Mouse (Mus musculus) intestine, embryonic 15.5 days (tissue): Measurements from ENCODE around the gene Rdh16. TPM values are rescaled to one million over a fixed set of nuclear protein-coding genes. Genes with fewer than 3 reads are reported as not detected.
A peak's percentile ranks its signal among the peaks of the same experiment; 100 is the strongest.
"Not testable (repeated sequence)": the region's sequence is repeated elsewhere in the genome, so short reads cannot be mapped to it uniquely, and the experiment has no call there.

ENCODE experiments used
- ATAC-seq: fragments of 200-750 bp; cut with Nextera tagmentation; 2 replicates; pipeline ENCODE4 v1.8.0; 2017; ENCODE audit warnings: moderate TSS enrichment, moderate library complexity
- H3K27ac ChIP-seq: fragments of 300-500 bp; sonication (generic); 2 replicates; pipeline ENCODE4 v1.5.1; 2015; ENCODE audit warnings: mild to moderate bottlenecking, inconsistent platforms
- H3K27me3 ChIP-seq: fragments of 300-500 bp; sonication (generic); replicated peaks from 2 replicates; pipeline ENCODE4 v1.6.1; 2015; ENCODE audit warnings: inconsistent platforms
- H3K36me3 ChIP-seq: fragments of 300-500 bp; sonication (generic); 2 replicates; pipeline ENCODE4 v1.6.1; 2015; ENCODE audit warnings: inconsistent platforms
- H3K4me1 ChIP-seq: fragments of 300-500 bp; sonication (generic); replicated peaks from 2 replicates; pipeline ENCODE4 v1.6.1; 2015; ENCODE audit warnings: inconsistent platforms
- H3K4me2 ChIP-seq: fragments of 300-500 bp; sonication (generic); replicated peaks from 2 replicates; pipeline ENCODE4 v1.6.1; 2015; ENCODE audit warnings: mild to moderate bottlenecking, inconsistent platforms
- H3K4me3 ChIP-seq: fragments of 300-500 bp; sonication (generic); replicated peaks from 2 replicates; pipeline ENCODE4 v1.5.1; 2015; ENCODE audit warnings: inconsistent platforms
- H3K9ac ChIP-seq: fragments of 300-500 bp; sonication (generic); 2 replicates; pipeline ENCODE4 v1.6.1; 2015; ENCODE audit warnings: inconsistent platforms
- H3K9me3 ChIP-seq: fragments of 300-500 bp; sonication (generic); 2 replicates; pipeline ENCODE4 v1.6.1; 2016; ENCODE audit warnings: inconsistent platforms
- WGBS: fragments of 180-500 bp; shearing (Covaris S2); methylation state at CpG from one replicate; pipeline ENCODE4 v1.1.7; 2015; 5-methylcytosine and 5-hydroxymethylcytosine counted together
- polyA plus RNA-seq: library from polyadenylated mRNA; unstranded; fragments of >200 nt; fragmentation: Nextera tagmentation; extraction: Ambion mirVana; gene quantifications from 2 replicates; pipeline ENCODE4 v1.2.1, GENCODE M21; 2015

Gene Rdh16
- not detected in 2 replicates for polyA plus RNA-seq

- H3K27me3 ChIP-seq, result no peaks in the 10 kb centered on the region
- H3K9me3 ChIP-seq, result no peaks in the 10 kb centered on the region
- no peaks in the 10 kb centered on the region for H3K4me1 ChIP-seq
- no peak for ATAC-seq
- H3K4me2 ChIP-seq, result no peak within 1 kb of the TSS
- H3K9ac ChIP-seq, result no peak within 1 kb of the TSS
- no peak within 1 kb of the TSS for H3K27ac ChIP-seq
- 84% methylated on average over 6 of the region's 6 CpGs for WGBS
- H3K4me3 ChIP-seq, result no peak within 1 kb of the TSS
- H3K36me3 ChIP-seq, result no peaks in the 10 kb centered on the region
Measured at GRCm38 (mm10) chr10:127800891-127801290, at the start of gene Rdh16. Gene Rdh16, plus strand, starts transcription at chr10:127801152.

- ATAC-seq, result no peak
- Histone ChIP-seq H3K27me3 (no peaks in the 10 kb centered on the region), H3K27ac (no peak within 1 kb of the TSS), H3K4me2 (no peak within 1 kb of the TSS), H3K36me3 (peaks cover 3% of the 10 kb centered on the region; the same call in 1 of the 2 replicates), H3K4me3 (no peak within 1 kb of the TSS), H3K9ac (no peak within 1 kb of the TSS), H3K9me3 (no peaks in the 10 kb centered on the region), H3K4me1 (peaks cover 16% of the 10 kb centered on the region)
- WGBS, result 38% methylated on average over 8 of the region's 8 CpGs
Measured at GRCm38 (mm10) chr10:127751548-127751947, 49.4 kb upstream of the Rdh16 start, which contains the start of gene Gpr182. Gene Gpr182, minus strand, starts transcription at chr10:127751732.

- Histone ChIP-seq H3K9ac (no peak overlapping the region), H3K4me2 (no peak overlapping the region), H3K9me3 (no peaks in the 10 kb centered on the region), H3K27ac (no peak overlapping the region), H3K4me3 (no peak overlapping the region), H3K27me3 (no peaks in the 10 kb centered on the region), H3K36me3 (no peaks in the 10 kb centered on the region), H3K4me1 (peaks cover 7% of the 10 kb centered on the region; the same call in 1 of the 2 replicates)
- 67% methylated on average over 6 of the region's 6 CpGs for WGBS
- ATAC-seq, result no peak
Measured at GRCm38 (mm10) chr10:127754566-127755166, 46.3 kb upstream of the Rdh16 start.

GRCm38 (mm10) chr10:127755246-127755645 lies 45.7 kb upstream of the Rdh16 start:
- no peak for ATAC-seq
- no peak overlapping the region for H3K4me3 ChIP-seq
- no peak overlapping the region for H3K27ac ChIP-seq
- no peak overlapping the region for H3K4me2 ChIP-seq
- no peak overlapping the region for H3K9ac ChIP-seq
- no peaks in the 10 kb centered on the region for H3K27me3 ChIP-seq
- H3K4me1 ChIP-seq, result peaks cover 7% of the 10 kb centered on the region; the same call in 1 of the 2 replicates
- H3K9me3 ChIP-seq, result no peaks in the 10 kb centered on the region
- H3K36me3 ChIP-seq, result no peaks in the 10 kb centered on the region
- 65% methylated on average over 3 of the region's 3 CpGs for WGBS

DNA sequence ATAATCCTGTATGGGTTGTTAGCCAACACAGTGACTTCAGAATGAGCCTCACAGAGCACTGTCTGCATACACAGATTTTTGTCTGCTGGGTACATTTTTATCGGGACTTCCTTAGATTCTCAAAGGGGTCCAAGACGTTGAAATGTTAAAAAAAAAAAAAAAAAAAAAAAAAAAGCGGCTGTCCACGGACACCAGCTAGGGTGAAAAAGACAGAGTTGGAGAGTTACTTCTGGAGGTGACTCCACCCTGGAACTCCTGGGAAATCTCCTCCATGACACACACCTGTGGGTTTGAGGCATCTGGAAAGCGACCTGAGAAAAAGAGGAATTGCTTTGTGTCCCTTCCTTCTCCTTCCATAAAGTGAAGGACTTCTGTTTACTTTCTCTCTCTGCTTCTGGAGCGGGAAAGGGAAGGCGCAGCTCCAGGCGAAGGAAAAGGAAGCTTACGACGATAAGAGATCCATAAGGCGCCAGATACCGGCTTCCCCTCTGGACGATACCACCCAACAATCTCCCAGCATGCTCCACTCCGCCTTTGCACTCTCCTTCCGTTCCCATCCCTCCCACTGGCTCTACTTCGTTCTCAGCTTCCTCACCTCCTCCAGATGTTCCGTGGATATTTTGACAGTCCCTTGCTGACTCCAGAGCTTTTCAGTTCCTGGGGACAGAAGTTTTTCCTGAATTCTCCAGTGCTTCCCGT lies 45.0 kb upstream of the Rdh16 start:
- Histone ChIP-seq H3K27me3 (no peaks in the 10 kb centered on the region), H3K9me3 (no peaks in the 10 kb centered on the region), H3K27ac (peak overlapping the region; percentile 13; the same call in 1 of the 2 replicates), H3K36me3 (no peaks in the 10 kb centered on the region), H3K4me2 (peak overlapping the region; percentile 54), H3K9ac (peak overlapping the region; percentile 34; the same call in 1 of the 2 replicates), H3K4me3 (peak overlapping the region; percentile 7), H3K4me1 (peaks cover 7% of the 10 kb centered on the region; the same call in 1 of the 2 replicates)
- WGBS, result 20% methylated on average over 18 of the region's 18 CpGs
- peak; percentile 60 for ATAC-seq

DNA sequence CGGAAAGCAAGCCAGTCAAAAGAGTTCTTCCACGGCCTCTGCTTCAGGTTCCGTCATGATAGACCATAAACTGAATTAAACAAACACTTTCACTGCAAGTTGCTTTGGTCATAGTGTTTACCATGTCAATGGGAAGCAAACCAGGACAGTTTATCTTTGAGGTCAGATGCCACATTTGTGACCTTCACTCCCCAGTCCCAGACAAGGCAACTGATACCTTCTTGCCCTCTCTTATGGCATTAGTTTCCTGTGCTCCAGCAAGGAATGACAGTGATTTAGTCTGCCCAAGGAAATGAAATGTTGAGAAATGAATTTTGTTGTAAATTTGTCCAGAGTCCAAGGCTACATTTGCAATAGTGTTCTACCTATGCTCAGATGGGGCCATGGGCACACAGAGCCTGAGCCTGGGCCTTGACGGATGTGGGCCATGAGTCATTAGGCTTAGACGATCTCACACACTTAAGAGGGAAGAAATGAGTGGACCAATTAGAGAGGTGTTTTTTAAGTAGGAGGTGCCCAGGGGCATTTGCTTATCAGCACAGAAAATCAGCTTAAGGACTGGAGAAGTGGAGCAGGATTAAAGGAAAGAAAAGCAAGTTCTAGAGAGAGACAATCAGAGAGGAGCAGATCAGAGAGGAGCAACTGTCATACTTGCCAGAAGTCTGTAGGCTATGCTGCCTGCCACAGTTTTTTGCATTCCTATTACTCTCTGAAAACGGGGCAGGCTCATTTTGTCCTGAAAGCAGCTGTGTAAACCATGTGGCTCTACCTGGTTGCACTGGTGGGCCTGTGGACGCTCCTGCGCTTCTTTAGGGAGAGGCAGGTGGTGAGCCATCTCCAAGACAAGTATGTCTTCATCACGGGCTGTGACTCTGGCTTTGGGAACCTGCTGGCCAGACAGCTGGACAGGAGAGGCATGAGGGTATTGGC lies 41.5 kb upstream of the Rdh16 start, which contains the start of the genes Rdh1 and Rdh16f1:
Gene Rdh1, plus strand, starts transcription at position 541 of the 930 bp plus-strand sequence.
Gene Rdh16f1, plus strand, starts transcription at position 607 of the 930 bp plus-strand sequence.
- 60% methylated on average over 9 of the region's 9 CpGs for WGBS
- no peaks in the 10 kb centered on the region for H3K27me3 ChIP-seq
- ATAC-seq, result no peak
- no peak within 1 kb of the TSS for H3K9ac ChIP-seq
- H3K4me1 ChIP-seq, result peaks cover 12% of the 10 kb centered on the region; the same call in 1 of the 2 replicates
- no peaks in the 10 kb centered on the region for H3K9me3 ChIP-seq
- H3K27ac ChIP-seq, result no peak within 1 kb of the TSS
- H3K4me3 ChIP-seq, result no peak within 1 kb of the TSS
- no peaks in the 10 kb centered on the region for H3K36me3 ChIP-seq
- no peak within 1 kb of the TSS for H3K4me2 ChIP-seq

DNA sequence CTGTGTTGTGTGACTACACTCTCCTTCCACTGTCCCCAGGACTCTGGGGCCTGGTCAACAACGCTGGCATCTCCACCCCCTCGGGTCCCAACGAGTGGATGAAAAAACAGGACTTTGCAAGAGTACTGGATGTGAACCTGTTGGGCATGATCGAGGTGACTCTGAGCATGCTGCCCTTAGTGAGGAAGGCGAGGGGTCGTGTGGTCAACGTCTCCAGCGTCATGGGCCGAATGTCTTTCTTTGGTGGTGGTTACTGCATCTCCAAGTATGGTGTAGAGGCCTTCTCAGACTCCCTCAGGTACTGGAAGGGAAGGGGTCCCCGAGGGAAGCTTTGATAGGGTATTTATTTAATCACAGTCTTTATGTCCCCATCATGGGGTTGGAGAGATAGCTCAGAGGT lies 38.0 kb upstream of the Rdh16 start:
- not testable (repeated sequence) for H3K9ac ChIP-seq, H3K27ac ChIP-seq, H3K4me2 ChIP-seq, H3K9me3 ChIP-seq, H3K27me3 ChIP-seq, H3K36me3 ChIP-seq, H3K4me1 ChIP-seq, ATAC-seq, H3K4me3 ChIP-seq
- WGBS, result 87% methylated on average over 10 of the region's 10 CpGs

DNA sequence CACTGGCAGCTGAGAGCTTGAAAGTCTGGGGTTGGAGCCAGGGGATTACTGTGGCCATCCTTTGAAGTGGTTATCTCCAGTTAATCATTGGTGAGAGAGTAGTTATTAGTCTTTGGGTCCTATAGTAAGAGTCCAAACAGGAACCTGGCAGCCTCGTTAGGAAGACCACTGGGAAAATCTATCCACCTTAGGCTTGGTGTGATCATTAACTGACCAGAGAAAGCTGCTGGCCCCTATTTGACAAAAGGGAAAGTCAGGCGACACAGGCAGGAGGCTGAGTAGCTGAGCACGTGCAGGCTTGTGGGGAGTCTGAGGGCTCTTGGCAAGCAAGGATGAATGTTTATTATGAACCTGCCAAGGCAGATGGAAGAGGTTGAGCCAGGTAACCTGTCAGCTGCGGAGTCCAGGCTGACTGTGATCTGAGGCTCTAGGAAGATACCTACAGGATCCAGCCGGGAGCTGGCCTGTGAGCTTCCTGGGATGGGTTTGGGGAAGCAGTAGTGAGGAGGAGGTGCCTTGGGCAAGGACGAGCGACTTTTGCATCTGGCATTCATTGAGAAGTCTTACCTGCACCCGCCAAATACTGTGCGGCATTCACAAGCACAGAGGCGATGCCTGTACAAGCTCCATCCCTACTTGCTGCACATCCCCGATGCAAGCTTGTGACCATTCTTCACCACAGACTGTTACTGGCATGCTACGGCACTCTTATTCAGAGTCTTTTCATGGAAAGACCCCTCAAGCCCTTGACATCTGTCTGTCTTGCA lies 36.9 kb upstream of the Rdh16 start:
- H3K36me3 ChIP-seq, result no peaks in the 10 kb centered on the region
- H3K27ac ChIP-seq, result no peak overlapping the region
- no peak overlapping the region for H3K9ac ChIP-seq
- no peak overlapping the region for H3K4me3 ChIP-seq
- 0 out of 2 replicates have a peak overlapping the region, but pooled peaks have one; percentile 3 for H3K4me2 ChIP-seq
- 0 out of 2 replicates have a peak, but pooled peaks cover 6% of the 10 kb centered on the region for H3K4me1 ChIP-seq
- WGBS, result 45% methylated on average over 12 of the region's 12 CpGs
- ATAC-seq, result peak; percentile 76
- no peaks in the 10 kb centered on the region for H3K9me3 ChIP-seq
- H3K27me3 ChIP-seq, result no peaks in the 10 kb centered on the region

- no peaks in the 10 kb centered on the region for H3K27me3 ChIP-seq
- no peak for ATAC-seq
- 0 out of 2 replicates have a peak, but pooled peaks cover 6% of the 10 kb centered on the region for H3K4me1 ChIP-seq
- 79% methylated on average over 1 of the region's 1 CpGs for WGBS
- no peak overlapping the region for H3K4me3 ChIP-seq
- no peaks in the 10 kb centered on the region for H3K9me3 ChIP-seq
- H3K4me2 ChIP-seq, result no peak overlapping the region
- H3K9ac ChIP-seq, result no peak overlapping the region
- no peak overlapping the region for H3K27ac ChIP-seq
- no peaks in the 10 kb centered on the region for H3K36me3 ChIP-seq
Measured at GRCm38 (mm10) chr10:127766564-127766963, 34.4 kb upstream of the Rdh16 start.

- no peak within 1 kb of the TSS for H3K4me2 ChIP-seq
- no peaks in the 10 kb centered on the region for H3K27me3 ChIP-seq
- no peak within 1 kb of the TSS for H3K27ac ChIP-seq
- no peak within 1 kb of the TSS for H3K9ac ChIP-seq
- ATAC-seq, result peak; percentile 34; the same call in 1 of the 2 replicates
- no peak within 1 kb of the TSS for H3K4me3 ChIP-seq
- H3K4me1 ChIP-seq, result no peaks in the 10 kb centered on the region
- H3K36me3 ChIP-seq, result no peaks in the 10 kb centered on the region
- no peaks in the 10 kb centered on the region for H3K9me3 ChIP-seq
- WGBS, result 59% methylated on average over 2 of the region's 2 CpGs
Measured at GRCm38 (mm10) chr10:127776011-127776410, 24.9 kb upstream of the Rdh16 start, which contains the start of gene Rdh9. Gene Rdh9, plus strand, starts transcription at chr10:127776386.

- WGBS, result 95% methylated on average over 17 of the region's 17 CpGs
- H3K9ac ChIP-seq, ATAC-seq, H3K4me1 ChIP-seq, H3K4me3 ChIP-seq, H3K36me3 ChIP-seq, H3K27ac ChIP-seq, H3K4me2 ChIP-seq, H3K9me3 ChIP-seq, H3K27me3 ChIP-seq: not testable (repeated sequence)
Measured at GRCm38 (mm10) chr10:127782321-127782720, 18.6 kb upstream of the Rdh16 start.
